Mouse (Mus musculus): Measurements from ENCODE around the gene Ccdc74a.

- no peak for TF ChIP-seq CTCF (IDR thresholded peaks at IDR 0.05; ENCODE audit: control insufficient read depth, insufficient read depth, insufficient read length)
- TF ChIP-seq CEBPB (IDR thresholded peaks at IDR 0.05; ENCODE audit: low read depth) = no peak
- TF ChIP-seq MAX (IDR thresholded peaks at IDR 0.05) = no peak
- TF ChIP-seq MYOD1 (IDR thresholded peaks at IDR 0.05; ENCODE audit: control insufficient read depth, insufficient read length, low read depth) = no peak
These were observed 19.3 kb downstream of the Ccdc74a start for GRCm38 (mm10) chr16:17665568-17665967.
